Mouse (Mus musculus): Measurements from ENCODE around the gene Foxa3.
A peak's percentile ranks its signal among the peaks of the same experiment; 100 is the strongest.
"Not testable (repeated sequence)": the region's sequence is repeated elsewhere in the genome, so short reads cannot be mapped to it uniquely, and the experiment has no call there.

The Foxa3 gene

DNA sequence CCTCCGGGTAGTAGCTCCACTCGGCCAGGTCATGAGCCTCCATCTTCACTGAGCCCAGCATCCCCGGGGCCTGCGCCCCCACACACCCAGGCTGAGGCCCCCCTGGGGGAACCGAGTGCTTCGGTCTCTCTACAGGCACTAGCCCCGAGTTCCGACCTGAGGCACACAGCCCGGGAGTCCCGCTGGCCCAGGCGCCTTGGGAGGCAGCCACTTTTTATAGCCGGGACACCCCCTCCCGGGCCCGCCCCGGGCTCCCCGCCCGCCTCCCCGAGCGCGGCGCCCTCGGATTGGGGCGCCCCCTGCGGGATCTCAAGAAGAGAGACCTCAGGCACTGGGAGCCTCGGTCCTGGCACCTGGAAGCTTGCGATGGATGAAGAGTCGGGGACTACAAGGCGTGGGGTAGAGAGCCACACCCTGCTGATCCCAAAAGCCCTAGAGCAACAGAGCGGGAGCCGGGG is at the start of gene Foxa3:
TSS of gene Foxa3 (minus strand) at position 182 of the 458 bp plus-strand sequence.
- no peak for ATAC-seq (ENCODE audit: insufficient number of reproducible peaks, low FRiP score, low TSS enrichment)

DNA sequence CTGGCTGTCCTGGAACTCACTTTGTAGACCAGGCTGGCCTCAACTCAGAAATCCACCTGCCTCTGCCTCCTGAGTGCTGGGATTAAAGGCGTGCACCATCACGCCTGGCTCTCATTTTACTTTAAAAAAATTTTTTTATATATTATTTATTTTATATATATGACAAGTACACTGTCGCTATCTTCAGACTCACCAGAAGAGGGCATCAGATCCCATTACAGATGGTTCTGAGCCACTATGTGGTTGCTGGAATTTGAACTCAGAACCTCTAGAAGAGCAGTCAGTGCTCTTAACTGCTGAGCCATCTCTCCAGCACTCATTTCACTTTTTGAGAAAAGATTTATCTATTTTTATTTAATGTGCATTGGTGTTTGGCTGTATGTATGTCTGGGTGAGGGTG is 47.7 kb upstream of the Foxa3 start:
- ATAC-seq (ENCODE audit: insufficient number of reproducible peaks, low FRiP score, low TSS enrichment): not testable (repeated sequence)

DNA sequence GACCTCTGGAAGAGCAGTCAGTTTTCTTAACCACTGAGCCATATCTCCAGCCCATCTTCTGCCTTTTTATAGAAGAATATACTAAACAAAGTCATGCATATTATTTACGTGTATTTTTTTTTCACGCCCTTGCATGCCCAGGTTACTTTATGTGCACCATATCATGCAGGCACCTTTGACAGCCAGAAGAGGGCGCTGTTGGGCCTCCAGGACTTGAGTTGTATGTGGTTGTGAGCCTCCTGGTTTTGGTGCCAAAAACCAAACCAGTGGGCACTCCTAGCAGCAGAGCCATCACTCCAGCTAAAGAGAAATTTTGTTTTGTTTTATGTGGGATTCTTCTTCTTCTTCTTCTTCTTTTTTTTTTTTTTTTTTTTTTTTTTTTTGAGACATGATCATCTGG is 46.2 kb upstream of the Foxa3 start:
- ATAC-seq (ENCODE audit: insufficient number of reproducible peaks, low FRiP score, low TSS enrichment): no peak

DNA sequence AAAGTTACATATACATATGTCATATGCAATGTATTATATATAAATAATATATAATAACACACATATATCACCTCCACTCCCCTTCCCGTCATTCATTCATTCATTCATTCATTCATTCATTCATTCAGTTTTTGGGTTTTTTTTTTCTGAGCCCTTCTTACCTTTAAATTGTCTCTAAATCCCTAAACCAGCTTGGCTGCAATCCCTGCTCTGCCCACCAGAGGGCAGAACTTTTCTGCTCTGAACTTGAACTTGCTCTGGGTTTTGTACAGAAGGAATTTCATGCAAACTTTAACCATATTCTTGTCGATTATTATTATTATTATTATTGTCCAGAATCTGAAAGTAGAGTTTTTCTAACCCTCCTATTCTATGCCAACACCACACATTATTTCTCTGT is 45.4 kb upstream of the Foxa3 start:
- ATAC-seq (ENCODE audit: insufficient number of reproducible peaks, low FRiP score, low TSS enrichment): no peak

DNA sequence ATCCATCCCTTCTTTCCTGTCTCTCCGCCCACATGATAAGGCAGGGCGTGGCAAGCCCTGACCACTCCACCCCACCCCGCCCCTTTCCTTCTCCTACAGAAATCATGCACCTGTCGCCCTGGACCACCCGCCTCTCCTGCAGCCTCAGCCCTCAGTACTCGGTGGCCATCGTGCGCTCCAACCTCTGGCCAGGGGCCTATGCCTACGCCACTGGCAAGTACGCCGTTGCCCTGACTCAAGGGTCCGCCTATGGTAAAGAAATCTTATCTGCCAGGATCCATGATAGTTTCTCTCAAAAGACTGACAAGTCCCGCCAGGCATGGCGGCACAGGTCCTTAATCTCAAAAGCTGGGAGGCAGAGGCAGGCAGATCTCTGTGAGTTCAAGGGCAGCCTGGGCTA is 44.6 kb upstream of the Foxa3 start:
- ATAC-seq (ENCODE audit: insufficient number of reproducible peaks, low FRiP score, low TSS enrichment): no peak

DNA sequence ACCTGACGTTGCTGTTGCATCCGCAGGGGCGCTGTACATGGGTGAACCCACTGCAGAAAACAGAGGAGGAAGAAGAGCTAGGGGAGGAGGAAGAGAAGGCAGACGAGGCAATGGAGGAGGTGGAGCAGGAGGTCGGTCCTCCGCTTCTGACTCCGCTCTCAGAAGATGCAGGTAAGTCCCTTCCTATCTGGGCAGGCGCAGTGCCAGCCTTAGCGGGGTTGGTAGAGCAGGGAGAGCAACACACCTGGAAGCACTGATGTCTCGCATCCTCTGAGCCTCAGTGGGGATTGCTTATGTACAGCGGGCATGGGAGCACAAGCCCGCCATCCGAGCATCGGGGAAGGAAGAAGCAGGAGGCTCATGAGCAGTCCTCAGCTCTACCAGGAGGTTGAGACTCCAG is 43.7 kb upstream of the Foxa3 start:
- ATAC-seq (ENCODE audit: insufficient number of reproducible peaks, low FRiP score, low TSS enrichment): no peak

DNA sequence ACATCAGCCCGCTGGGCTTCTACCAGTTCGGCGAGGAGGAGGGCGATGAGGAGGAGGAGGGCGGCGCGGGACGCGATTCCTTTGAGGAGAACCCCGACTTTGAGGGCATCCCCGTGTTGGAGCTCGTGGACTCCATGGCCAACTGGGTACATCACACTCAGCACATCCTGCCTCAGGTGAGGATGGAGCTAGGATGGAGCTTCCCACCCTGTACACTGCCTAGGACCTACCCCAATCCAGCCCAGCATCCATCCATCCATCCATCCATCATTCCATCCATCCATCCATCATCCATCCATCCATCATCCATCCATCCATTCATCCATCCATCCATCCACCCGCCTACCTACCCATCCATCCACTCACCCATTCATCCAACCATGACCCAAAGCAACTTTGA is 42.6 kb upstream of the Foxa3 start:
- ATAC-seq (ENCODE audit: insufficient number of reproducible peaks, low FRiP score, low TSS enrichment): no peak

DNA sequence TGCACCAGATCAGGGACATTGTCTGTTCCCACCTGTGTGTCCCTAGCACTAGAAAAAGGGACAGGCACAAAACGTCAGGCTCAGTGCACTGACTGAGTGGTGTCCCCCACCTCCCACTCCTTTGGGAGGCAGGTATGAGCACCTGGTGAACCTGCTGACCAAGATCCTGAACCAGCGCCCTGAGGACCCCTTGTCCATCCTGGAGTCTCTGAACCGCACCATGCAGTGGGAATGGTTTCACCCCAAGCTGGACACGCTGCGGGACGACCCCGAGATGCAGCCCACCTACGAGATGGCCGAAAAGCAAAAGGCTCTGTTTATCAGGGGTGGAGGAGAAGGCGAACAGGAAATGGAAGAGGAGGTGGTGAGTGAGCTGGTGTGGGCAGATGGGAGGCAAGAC is 34.1 kb upstream of the Foxa3 start:
- no peak for ATAC-seq (ENCODE audit: insufficient number of reproducible peaks, low FRiP score, low TSS enrichment)

DNA sequence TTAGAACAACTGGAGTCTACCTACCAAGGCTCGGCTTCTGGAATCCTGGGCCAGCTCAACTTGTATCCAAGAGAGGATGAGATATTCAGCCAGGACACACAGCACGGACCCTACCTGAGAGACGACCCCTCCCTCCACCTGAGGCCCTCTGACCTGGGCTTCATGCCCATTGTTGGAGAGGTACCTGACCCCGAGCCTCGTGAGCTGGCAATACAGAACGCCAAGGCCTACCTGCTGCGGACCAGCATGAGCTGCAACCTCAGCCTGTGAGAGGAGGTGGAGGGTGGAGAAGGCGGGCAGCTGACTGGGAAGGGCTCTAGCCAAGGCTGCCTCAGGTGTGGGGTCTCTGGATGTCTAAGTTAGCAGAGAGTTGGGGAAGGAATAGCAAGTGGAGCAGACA is 31.8 kb upstream of the Foxa3 start:
- ATAC-seq (ENCODE audit: insufficient number of reproducible peaks, low FRiP score, low TSS enrichment): no peak

DNA sequence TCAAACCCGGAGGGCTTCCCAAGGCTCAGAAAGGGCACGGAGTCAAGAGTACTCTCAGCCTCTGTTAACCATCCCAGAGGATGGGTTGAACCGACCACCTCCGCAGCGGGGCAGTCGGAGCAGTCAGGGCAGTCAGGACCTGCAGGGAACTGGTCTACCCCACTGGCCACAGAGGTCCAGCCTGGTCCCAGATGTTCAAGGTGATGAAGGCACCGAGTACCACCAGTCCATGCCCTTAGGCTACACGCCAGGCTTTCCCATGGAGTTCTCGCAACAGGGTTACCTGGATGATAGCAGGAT is 31.4 kb upstream of the Foxa3 start:
- ATAC-seq (ENCODE audit: insufficient number of reproducible peaks, low FRiP score, low TSS enrichment): no peak

DNA sequence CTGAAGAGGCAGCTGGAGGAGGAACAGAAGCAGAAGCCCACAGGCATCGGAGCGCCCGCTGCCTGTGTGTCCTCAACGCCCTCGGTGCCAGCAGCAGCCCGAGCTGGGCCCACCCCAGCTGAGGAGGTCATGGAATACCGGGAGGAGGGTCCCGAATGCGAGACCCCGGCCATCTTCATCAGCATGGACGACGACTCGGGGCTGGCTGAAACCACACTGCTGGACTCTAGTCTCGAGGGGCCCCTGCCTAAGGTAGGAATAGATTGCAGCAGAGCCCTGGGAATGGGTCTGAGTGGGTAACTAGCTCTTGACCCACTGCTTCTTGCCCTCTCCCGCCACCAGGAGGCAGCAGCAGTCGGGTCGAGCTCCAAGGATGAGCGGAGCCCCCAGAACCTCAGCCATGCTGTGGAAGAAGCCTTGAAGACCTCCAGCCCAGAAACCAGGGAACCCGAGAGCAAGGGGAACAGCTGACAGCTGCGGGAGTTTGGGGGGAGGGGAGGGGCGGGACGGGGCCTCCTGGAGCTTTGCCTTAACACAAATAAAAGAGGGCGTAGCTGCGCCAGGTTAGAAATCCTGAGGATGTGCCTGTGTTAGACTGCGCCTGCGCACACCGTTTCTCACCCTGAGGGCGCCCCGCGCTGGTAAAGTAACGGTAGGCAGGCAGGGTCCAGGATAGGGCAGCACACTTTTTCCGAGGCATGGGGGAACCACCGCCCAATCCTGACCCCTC is 30.9 kb upstream of the Foxa3 start, which contains the start of gene Rsph6a:
TSS of gene Rsph6a (plus strand) at position 644 of the 730 bp plus-strand sequence.
- ATAC-seq (ENCODE audit: insufficient number of reproducible peaks, low FRiP score, low TSS enrichment): 0 out of 2 replicates have a peak, but pooled peaks have one; percentile 17

DNA sequence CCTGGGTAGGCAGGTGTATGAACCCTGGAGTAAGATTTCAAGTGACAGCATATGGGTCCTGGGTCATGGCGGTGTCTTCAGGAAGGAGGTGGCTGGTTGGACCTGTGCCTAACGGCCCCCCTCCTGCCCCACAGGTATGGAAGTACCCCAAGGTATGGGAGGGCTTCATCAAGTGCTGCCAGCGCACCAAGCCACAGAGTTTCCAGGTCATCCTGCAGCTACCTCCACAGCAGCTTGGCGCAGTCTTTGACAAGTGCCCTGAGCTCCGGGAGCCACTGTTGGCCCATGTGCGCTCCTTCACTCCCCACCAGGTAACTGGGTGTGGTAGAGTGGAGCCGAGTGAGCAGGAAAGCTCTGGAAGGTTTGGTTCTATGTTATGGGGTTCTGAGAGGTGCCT is 29.8 kb upstream of the Foxa3 start:
- no peak for ATAC-seq (ENCODE audit: insufficient number of reproducible peaks, low FRiP score, low TSS enrichment)

DNA sequence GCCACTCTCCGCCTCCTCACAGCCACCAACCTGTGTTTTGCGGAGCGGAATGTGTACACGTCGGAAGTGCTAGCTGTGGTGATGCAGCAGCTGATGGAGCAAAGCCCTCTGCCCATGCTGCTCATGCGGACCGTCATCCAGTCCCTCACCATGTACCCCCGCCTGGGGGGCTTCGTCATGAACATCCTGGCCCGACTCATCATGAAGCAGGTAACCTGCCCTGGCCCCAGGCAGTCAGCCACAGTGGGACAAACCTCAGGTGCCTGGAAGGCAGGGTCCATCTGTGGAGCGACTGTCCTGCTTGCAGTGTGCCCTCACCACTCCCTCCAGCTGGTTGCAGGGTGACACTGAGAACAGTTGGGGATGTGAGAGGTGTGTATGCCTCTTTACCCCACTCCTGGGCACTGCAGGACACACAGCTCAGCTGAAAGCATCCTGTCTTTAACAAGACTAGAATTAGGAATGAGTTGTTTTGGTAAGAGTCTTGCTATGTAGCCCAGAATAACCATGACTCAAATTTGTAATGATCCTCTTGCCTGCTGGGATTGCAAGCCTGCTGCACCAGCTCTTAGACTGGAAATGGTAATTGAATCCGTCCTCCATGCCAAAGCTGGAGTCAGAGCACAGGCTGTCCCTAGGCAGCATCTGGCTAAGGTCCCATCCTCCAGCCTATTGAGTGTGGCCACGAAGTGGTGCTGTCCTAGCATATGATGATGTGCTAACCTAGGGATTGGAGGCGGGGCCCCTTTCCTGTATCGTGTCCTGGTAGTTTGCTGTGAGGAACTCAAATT is 29.2 kb upstream of the Foxa3 start:
- ATAC-seq (ENCODE audit: insufficient number of reproducible peaks, low FRiP score, low TSS enrichment): no peak

DNA sequence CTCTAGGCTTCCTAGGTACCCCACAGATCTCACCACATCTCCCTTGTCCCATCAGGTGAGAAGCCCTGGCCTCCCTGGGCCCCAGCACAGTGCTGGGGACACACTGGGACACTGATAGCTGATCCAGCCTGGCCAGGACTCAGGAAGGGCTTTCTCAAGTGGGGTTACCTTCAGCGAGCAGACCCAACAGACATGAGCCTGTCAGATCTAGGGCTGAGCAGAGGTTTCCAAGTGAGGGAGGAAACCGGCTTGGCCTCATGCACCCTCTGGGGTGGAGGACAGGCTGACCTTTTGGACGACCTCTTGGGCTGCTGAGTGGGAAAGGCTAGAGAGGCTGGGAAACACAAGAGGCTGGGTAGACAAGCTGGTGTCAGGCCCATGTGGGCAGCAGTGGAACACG is 27.8 kb upstream of the Foxa3 start:
- no peak for ATAC-seq (ENCODE audit: insufficient number of reproducible peaks, low FRiP score, low TSS enrichment)

DNA sequence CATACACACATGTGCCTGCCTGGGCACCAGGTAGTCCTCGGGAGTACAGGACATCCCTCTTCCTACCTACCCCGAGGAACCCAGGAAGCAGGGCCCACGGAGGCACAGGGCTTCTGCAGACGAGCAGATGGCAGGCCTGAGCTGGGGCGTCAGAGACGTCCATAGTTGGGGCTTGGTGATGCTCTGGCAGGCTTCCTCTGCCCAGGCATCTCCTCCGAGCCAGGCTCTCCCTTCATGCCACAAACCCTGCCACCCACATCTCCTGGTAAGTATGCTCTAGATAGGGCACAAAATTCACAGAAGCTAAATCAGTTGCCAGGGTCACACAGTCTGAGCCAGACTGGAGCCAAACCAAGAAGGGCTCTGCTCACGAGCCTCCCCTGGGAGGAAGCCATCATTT is 26.8 kb upstream of the Foxa3 start:
- ATAC-seq (ENCODE audit: insufficient number of reproducible peaks, low FRiP score, low TSS enrichment): no peak

DNA sequence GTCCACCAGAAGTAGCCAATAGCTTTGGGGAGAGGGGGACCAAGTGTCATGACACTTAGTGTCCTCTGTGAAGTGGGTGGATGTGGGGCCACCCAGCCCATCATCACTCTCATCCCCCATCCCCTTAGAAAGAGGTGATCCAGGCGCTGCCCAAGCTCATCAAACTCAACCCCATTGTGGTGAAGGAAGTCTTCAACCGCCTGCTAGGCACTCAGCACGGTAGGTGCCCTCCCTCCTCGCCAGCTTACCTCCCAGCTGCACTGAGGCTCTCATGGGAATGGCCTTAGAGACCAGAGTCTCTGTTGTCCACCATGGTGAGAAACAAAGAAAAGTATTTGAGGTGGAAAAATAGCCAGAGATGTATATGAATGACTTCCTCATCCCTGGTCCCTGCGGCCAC is 25.9 kb upstream of the Foxa3 start:
- no peak for ATAC-seq (ENCODE audit: insufficient number of reproducible peaks, low FRiP score, low TSS enrichment)

DNA sequence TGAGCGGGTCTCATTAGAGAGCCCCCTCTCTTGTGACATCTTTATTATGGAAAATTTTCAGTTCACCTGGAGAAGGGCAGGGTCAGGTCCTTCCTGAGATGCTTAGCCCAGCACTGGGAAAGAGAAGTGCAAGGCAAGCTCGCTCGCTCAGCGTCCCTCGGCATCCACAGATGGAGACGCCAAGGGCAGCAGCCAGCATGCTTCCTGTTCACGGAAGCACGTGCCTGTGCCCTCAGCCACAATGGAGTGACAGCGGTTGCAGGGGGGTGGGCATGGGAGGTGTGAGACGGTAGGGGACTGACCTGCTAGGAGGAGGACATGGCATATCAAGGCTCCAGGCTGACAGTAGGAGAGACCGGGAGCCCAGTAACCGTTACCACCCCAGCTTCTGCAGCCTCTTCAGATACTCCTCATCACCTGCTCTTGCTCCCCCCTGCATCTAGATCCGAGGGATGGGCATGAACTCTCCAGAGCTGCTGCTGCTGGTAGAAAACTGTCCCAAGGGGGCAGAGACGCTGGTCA is 24.7 kb upstream of the Foxa3 start:
- no peak for ATAC-seq (ENCODE audit: insufficient number of reproducible peaks, low FRiP score, low TSS enrichment)

DNA sequence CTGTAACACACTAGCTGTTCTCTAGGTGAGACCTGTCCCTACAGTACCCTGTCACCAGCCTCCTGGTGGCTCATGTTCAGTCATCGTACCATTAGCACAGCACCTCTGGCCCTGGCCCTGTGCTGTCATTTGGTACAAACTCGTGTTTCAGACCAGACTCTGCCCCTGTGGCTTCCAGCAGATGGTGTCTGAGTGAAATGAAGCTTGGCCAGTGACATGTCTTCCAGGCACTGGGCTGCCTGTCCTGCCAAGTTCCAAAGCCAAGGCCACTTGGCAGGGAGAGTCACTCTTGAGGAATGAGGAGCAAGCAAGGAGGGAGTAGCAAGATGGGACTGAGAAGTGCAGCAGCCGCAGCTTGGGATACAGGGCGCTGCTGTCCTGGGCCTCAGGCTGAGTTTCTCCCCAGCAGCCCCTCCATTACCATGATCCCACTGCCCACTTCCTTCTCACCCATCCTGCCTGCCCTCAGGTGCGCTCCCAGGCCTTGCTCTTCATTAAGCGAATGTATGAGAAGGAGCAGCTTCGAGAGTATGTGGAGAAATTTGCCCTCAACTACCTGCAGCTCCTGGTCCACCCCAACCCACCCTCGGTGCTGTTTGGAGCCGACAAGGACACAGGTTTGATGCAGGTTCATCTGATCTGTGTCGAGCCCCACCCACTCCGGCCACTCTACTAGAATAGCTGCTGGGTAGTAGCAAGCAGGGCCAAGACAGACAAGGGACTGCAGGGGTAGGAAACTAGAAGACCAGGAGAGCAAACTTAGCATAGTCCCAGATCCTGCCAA is 23.1 kb upstream of the Foxa3 start:
- peak; percentile 72 for ATAC-seq (ENCODE audit: insufficient number of reproducible peaks, low FRiP score, low TSS enrichment)

DNA sequence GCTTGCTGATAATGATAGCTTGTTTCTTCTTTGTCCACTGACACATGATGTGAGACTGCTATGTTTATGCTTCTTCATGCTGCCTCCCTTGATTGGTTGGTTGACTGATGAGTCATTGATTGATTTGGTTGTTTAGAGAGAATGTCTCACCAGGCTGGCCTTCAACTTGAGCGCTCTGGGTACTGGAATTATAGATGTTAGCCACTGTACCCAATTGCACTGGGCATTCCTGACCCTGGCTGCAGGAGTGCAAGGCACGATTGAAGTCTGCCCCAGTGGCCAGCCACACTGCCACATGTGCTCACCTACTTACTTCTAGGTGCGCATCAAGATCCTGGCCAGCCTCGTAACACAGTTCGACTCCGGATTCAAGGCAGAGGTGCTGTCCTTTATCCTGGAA is 21.3 kb upstream of the Foxa3 start:
- ATAC-seq (ENCODE audit: insufficient number of reproducible peaks, low FRiP score, low TSS enrichment): no peak

DNA sequence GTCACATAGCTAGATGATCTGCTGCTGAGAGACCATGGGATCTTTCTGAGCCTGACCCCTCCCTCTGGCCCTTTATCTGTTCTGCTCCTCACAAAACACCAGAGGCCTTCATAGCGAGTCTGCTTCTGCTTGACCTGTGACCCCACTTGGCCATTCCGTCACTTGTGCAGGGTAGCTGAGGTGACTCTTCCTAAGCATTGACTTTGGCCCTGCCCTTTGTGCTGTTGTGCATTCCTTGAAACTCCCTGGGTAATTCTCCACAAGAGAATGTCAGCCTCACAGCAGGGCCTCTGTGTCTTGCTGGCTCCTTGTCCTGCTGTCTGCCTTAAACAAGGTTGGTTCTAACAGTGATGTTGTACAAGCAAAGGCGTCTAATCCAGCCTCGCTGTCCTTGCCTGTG is 8.3 kb upstream of the Foxa3 start:
- ATAC-seq (ENCODE audit: insufficient number of reproducible peaks, low FRiP score, low TSS enrichment): no peak

DNA sequence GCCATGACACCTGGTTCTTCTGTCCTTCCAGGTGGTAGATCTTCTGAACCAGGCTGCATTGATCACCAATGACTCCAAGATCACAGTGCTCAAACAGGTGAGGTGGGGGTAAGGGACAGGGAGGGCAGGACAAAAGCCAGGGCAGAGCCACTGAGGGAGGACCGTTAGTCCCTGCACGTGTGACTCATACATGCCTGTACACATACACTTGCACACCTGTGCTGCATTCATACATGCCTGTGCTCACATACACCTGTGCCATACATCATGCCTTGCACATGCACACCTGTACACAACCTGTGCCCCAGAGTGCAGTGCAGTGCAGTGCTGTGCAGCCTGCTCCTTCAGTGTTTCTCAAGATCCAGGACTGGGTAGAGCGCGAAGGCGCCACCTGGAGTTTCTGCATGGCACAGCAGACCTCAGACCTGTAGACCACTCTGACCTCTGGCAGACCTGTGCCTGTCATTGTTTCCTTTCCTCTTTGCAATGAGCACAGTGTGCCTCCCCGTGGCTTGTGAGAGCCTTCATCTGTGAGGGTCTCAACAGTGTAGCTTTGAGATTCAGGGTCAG is 5.8 kb upstream of the Foxa3 start:
- ATAC-seq (ENCODE audit: insufficient number of reproducible peaks, low FRiP score, low TSS enrichment): no peak
